Mouse (Mus musculus) R1 (cell line): ENCODE measurements at regions not wholly inside any gene's neighbourhood (a gene's known extent, or its start where the extent isn't known, plus 50 kb on each side); places are given as distances from the start of the nearest gene placed in this dataset.

Experiments used
- DNase-seq: peaks from one replicate; pipeline ENCODE4 v3.0.0-alpha.2; 2018; ENCODE audit warnings: low read depth, low spot score

GRCm38 (mm10) chr8:126744747-126745382, 151.1 kb upstream of the Irf2bp2 start:
- peak; percentile 56 for DNase-seq

- DNase-seq = no peak
Measured at GRCm38 (mm10) chr8:126743296-126743695, 149.5 kb upstream of the Irf2bp2 start.

GRCm38 (mm10) chr8:126742081-126742480, 148.3 kb upstream of the Irf2bp2 start:
- DNase-seq = no peak

- no peak for DNase-seq
Measured at GRCm38 (mm10) chr8:126741031-126741430, 147.2 kb upstream of the Irf2bp2 start.

- no peak for DNase-seq
Measured at GRCm38 (mm10) chr8:126739768-126740167, 146.0 kb upstream of the Irf2bp2 start.

GRCm38 (mm10) chr8:126737032-126737431, 143.2 kb upstream of the Irf2bp2 start:
- DNase-seq = no peak

GRCm38 (mm10) chr8:126736441-126736962, 142.7 kb upstream of the Irf2bp2 start:
- no peak for DNase-seq

- no peak for DNase-seq
Measured at GRCm38 (mm10) chr8:126735488-126736440, 142.0 kb upstream of the Irf2bp2 start.

- DNase-seq = no peak
Measured at GRCm38 (mm10) chr8:126734743-126735487, 141.1 kb upstream of the Irf2bp2 start.

GRCm38 (mm10) chr8:126733779-126734178, 140.0 kb upstream of the Irf2bp2 start:
- DNase-seq = no peak

- DNase-seq = no peak
Measured at GRCm38 (mm10) chr8:126733307-126733706, 139.5 kb upstream of the Irf2bp2 start.

- DNase-seq = no peak
Measured at GRCm38 (mm10) chr8:126730017-126730631, 136.3 kb upstream of the Irf2bp2 start.

- DNase-seq = no peak
Measured at GRCm38 (mm10) chr8:126728987-126729632, 135.3 kb upstream of the Irf2bp2 start.

- DNase-seq = no peak
Measured at GRCm38 (mm10) chr8:126728135-126728534, 134.3 kb upstream of the Irf2bp2 start.

GRCm38 (mm10) chr8:126727068-126727467, 133.3 kb upstream of the Irf2bp2 start:
- no peak for DNase-seq

- no peak for DNase-seq
Measured at GRCm38 (mm10) chr8:126723259-126724122, 129.7 kb upstream of the Irf2bp2 start.

GRCm38 (mm10) chr8:126721621-126722020, 127.8 kb upstream of the Irf2bp2 start:
- DNase-seq = peak; percentile 6

- DNase-seq = no peak
Measured at GRCm38 (mm10) chr8:126720473-126721145, 126.8 kb upstream of the Irf2bp2 start.

GRCm38 (mm10) chr8:126719748-126720147, 126.0 kb upstream of the Irf2bp2 start:
- no peak for DNase-seq
